Mouse (Mus musculus) brain, embryonic 14.5 days (tissue): ENCODE measurements around the gene Pogz.

ENCODE experiments used
- CTCF ChIP-seq: fragments of 200-500 bp; IDR thresholded peaks from 2 replicates; pipeline ENCODE4 v1.5.1; 2012; ENCODE audit warnings: inconsistent platforms, mild to moderate bottlenecking, moderate library complexity, borderline replicate concordance; ENCODE audit not compliant: insufficient read depth, insufficient read length; ENCODE audit errors: extremely low read depth
- POLR2A ChIP-seq: fragments of 200-500 bp; IDR thresholded peaks from 2 replicates; pipeline ENCODE4 v1.6.1; 2012; ENCODE audit warnings: mild to moderate bottlenecking, inconsistent platforms, borderline replicate concordance; ENCODE audit not compliant: poor library complexity, insufficient read depth, insufficient read length, severe bottlenecking; ENCODE audit errors: extremely low read depth

DNA sequence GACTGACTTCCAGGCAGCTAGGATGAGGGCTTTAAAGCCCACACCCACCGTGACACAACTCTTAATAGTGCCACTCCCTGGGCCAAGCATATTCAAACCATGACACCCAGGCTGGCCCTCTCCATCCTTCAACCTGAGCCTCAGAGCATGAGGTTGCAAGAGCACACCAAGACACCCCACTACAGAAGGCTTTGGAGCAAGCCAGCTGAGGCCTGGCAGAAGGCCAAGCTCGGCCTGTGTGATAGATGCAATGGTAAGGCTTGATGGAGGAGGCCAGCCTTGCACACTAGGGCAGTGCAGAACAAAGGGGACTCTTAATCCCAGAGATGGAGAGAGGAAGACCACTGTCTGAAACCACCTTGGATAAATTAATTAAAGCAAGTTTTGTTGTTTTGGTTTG is 47.9 kb upstream of the Pogz start:
- no peak for TF ChIP-seq POLR2A
- no peak for TF ChIP-seq CTCF
